Mouse (Mus musculus) megakaryocyte-erythroid progenitor cell, adult 5-6 weeks (primary cell): ENCODE results near the gene Tcf7l2. TPM values are rescaled to one million over a fixed set of nuclear protein-coding genes. Genes with fewer than 3 reads are reported as not detected.

Experiments
- ATAC-seq: replicated peaks from 2 replicates; pipeline ENCODE4 v1.8.0; 2016; ENCODE audit warnings: mild to moderate bottlenecking, inconsistent platforms; ENCODE audit not compliant: severe bottlenecking, poor library complexity, low FRiP score, low TSS enrichment
- total RNA-seq, 2 experiments: library from RNA; stranded (forward) in 1 of 2; stranded (reverse) in 1 of 2; fragments of 200-1000, 215-1000 nt in 1 of 2; fragments of >200 nt in 1 of 2; fragmentation: Nextera tagmentation in 1 of 2; gene quantifications; 2 replicates each; pipeline ENCODE4 v1.2.3; 2014 to 2017

Gene Tcf7l2
- total RNA-seq, 2 experiments from 2014 or later: 1.9 to 6.4 TPM

- ATAC-seq: no peak
Observed at GRCm38 (mm10) chr19:55843111-55843887, 101.7 kb downstream of the Tcf7l2 start.

- ATAC-seq: no peak
Observed at GRCm38 (mm10) chr19:55845702-55846101, 104.1 kb downstream of the Tcf7l2 start.

GRCm38 (mm10) chr19:55846256-55846655 lies 104.6 kb downstream of the Tcf7l2 start:
- ATAC-seq: no peak

- ATAC-seq: no peak
Observed at GRCm38 (mm10) chr19:55847043-55847442, 105.4 kb downstream of the Tcf7l2 start.

- 0 out of 2 replicates have a peak, but pooled peaks have one; percentile 41 for ATAC-seq
Observed at GRCm38 (mm10) chr19:55850402-55851078, 108.9 kb downstream of the Tcf7l2 start.

- no peak for ATAC-seq
Observed at GRCm38 (mm10) chr19:55851498-55852324, 110.1 kb downstream of the Tcf7l2 start.

- ATAC-seq: no peak
Observed at GRCm38 (mm10) chr19:55854389-55854788, 112.8 kb downstream of the Tcf7l2 start.

- no peak for ATAC-seq
Observed at GRCm38 (mm10) chr19:55855571-55855970, 114.0 kb downstream of the Tcf7l2 start.

GRCm38 (mm10) chr19:55857328-55857727 lies 115.7 kb downstream of the Tcf7l2 start:
- no peak for ATAC-seq

- peak; percentile 19 for ATAC-seq
Observed at GRCm38 (mm10) chr19:55860009-55860743, 118.6 kb downstream of the Tcf7l2 start.

GRCm38 (mm10) chr19:55861746-55862145 lies 120.1 kb downstream of the Tcf7l2 start:
- ATAC-seq: peak; percentile 50

GRCm38 (mm10) chr19:55862559-55862958 lies 120.9 kb downstream of the Tcf7l2 start:
- no peak for ATAC-seq

GRCm38 (mm10) chr19:55865049-55865448 lies 123.4 kb downstream of the Tcf7l2 start:
- no peak for ATAC-seq

- peak; percentile 72 for ATAC-seq
Observed at GRCm38 (mm10) chr19:55865774-55866578, 124.4 kb downstream of the Tcf7l2 start.

- peak; percentile 78 for ATAC-seq
Observed at GRCm38 (mm10) chr19:55867255-55867654, 125.6 kb downstream of the Tcf7l2 start.

- ATAC-seq: 0 out of 2 replicates have a peak, but pooled peaks have one; percentile 23
Observed at GRCm38 (mm10) chr19:55867905-55868304, 126.3 kb downstream of the Tcf7l2 start.

- no peak for ATAC-seq
Observed at GRCm38 (mm10) chr19:55868597-55868996, 127.0 kb downstream of the Tcf7l2 start.

- no peak for ATAC-seq
Observed at GRCm38 (mm10) chr19:55870825-55871224, 129.2 kb downstream of the Tcf7l2 start.
